Mouse (Mus musculus): ENCODE measurements at regions not wholly inside any gene's neighbourhood (a gene's known extent, or its start where the extent isn't known, plus 50 kb on each side); places are given as distances from the start of the nearest gene placed in this dataset.

GRCm38 (mm10) chr5:139644816-139645215 is 91.3 kb downstream of the Micall2 start:
- TF ChIP-seq GATA1 (IDR thresholded peaks at IDR 0.05; ENCODE audit: borderline replicate concordance, low read length) (no peak), FLI1 (IDR thresholded peaks at IDR 0.05; ENCODE audit: low read length) (no peak)
